Mouse (Mus musculus): ENCODE data around the gene Nsmce4a. TPM values are rescaled to one million over a fixed set of nuclear protein-coding genes. Genes with fewer than 3 reads are reported as not detected.

Nsmce4a gene
- polyA plus RNA-seq, 1 experiment = 54.3 TPM

GRCm38 (mm10) chr7:130520049-130520425 lies 52.9 kb downstream of the Nsmce4a start, which contains the start of gene Ate1:
Gene Ate1 (minus strand): TSS chr7:130520369.
- Histone ChIP-seq H3K4me3 (ENCODE audit: insufficient read depth, poor library complexity, severe bottlenecking) (peak within 1 kb of the TSS; percentile 56), H3K27me3 (ENCODE audit: control insufficient read depth, insufficient read depth, insufficient read length) (no peaks in the 10 kb centered on the region), H3K79me3 (ENCODE audit: low read depth) (peaks cover 32% of the 10 kb centered on the region), H3K79me2 (ENCODE audit: control insufficient read depth, insufficient read depth) (peaks cover 40% of the 10 kb centered on the region), H3ac (ENCODE audit: control insufficient read depth, insufficient read length, low read depth) (peak within 1 kb of the TSS; percentile 91), H3K36me3 (ENCODE audit: control insufficient read depth, insufficient read depth) (peaks cover 7% of the 10 kb centered on the region)
- TF ChIP-seq FOSL1 (IDR thresholded peaks at IDR 0.05; ENCODE audit: insufficient read depth, low read length, poor library complexity, severe bottlenecking) (no peak), CTCF (IDR thresholded peaks at IDR 0.05; ENCODE audit: control insufficient read depth, insufficient read depth, insufficient read length) (no peak), CEBPB (IDR thresholded peaks at IDR 0.05; ENCODE audit: low read depth) (no peak), MYOD1 (IDR thresholded peaks at IDR 0.05; ENCODE audit: control insufficient read depth, insufficient read length, low read depth) (no peak), MYOG (IDR thresholded peaks at IDR 0.05; ENCODE audit: control insufficient read depth, extremely low read depth, insufficient read length) (no peak), USF1 (IDR thresholded peaks at IDR 0.05; ENCODE audit: low read depth) (no peak)

- Histone ChIP-seq H3K4me3 (ENCODE audit: insufficient read depth, poor library complexity, severe bottlenecking) (peak overlapping the region; percentile 56), H3K79me2 (ENCODE audit: control insufficient read depth, insufficient read depth) (peaks cover 46% of the 10 kb centered on the region), H3K27me3 (ENCODE audit: control insufficient read depth, insufficient read depth, insufficient read length) (no peaks in the 10 kb centered on the region), H3K79me3 (ENCODE audit: low read depth) (peaks cover 32% of the 10 kb centered on the region), H3K36me3 (ENCODE audit: control insufficient read depth, insufficient read depth) (peaks cover 13% of the 10 kb centered on the region), H3ac (ENCODE audit: control insufficient read depth, insufficient read length, low read depth) (peak overlapping the region; percentile 91)
- peak; percentile 69 for TF ChIP-seq MYOD1 (IDR thresholded peaks at IDR 0.05; ENCODE audit: control insufficient read depth, insufficient read length, low read depth)
- TF ChIP-seq MAX (IDR thresholded peaks at IDR 0.05) = peak; percentile 44
- TF ChIP-seq MYOG (IDR thresholded peaks at IDR 0.05; ENCODE audit: control insufficient read depth, extremely low read depth, insufficient read length) = no peak
Measured at GRCm38 (mm10) chr7:130519096-130520048, 53.5 kb downstream of the Nsmce4a start.

- Histone ChIP-seq H3K79me3 (ENCODE audit: low read depth) (peaks cover 32% of the 10 kb centered on the region), H3K4me3 (ENCODE audit: insufficient read depth, poor library complexity, severe bottlenecking) (peak overlapping the region; percentile 56), H3K36me3 (ENCODE audit: control insufficient read depth, insufficient read depth) (peaks cover 20% of the 10 kb centered on the region), H3K79me2 (ENCODE audit: control insufficient read depth, insufficient read depth) (peaks cover 46% of the 10 kb centered on the region), H3K27me3 (ENCODE audit: control insufficient read depth, insufficient read depth, insufficient read length) (no peaks in the 10 kb centered on the region), H3ac (ENCODE audit: control insufficient read depth, insufficient read length, low read depth) (peak overlapping the region; percentile 91)
- no peak for TF ChIP-seq CTCF (IDR thresholded peaks at IDR 0.05; ENCODE audit: control insufficient read depth, insufficient read depth, insufficient read length)
- TF ChIP-seq USF1 (IDR thresholded peaks at IDR 0.05; ENCODE audit: low read depth) = peak; percentile 87
Measured at GRCm38 (mm10) chr7:130518213-130519095, 54.5 kb downstream of the Nsmce4a start.

- TF ChIP-seq MYOD1 (IDR thresholded peaks at IDR 0.05; ENCODE audit: control insufficient read depth, insufficient read length, low read depth) (no peak), MYOG (IDR thresholded peaks at IDR 0.05; ENCODE audit: control insufficient read depth, extremely low read depth, insufficient read length) (no peak), CEBPB (IDR thresholded peaks at IDR 0.05; ENCODE audit: low read depth) (no peak), MAX (IDR thresholded peaks at IDR 0.05) (no peak), CTCF (IDR thresholded peaks at IDR 0.05; ENCODE audit: control insufficient read depth, insufficient read depth, insufficient read length) (no peak)
- peaks cover 1% of the 10 kb centered on the region for H3K79me3 ChIP-seq (ENCODE audit: low read depth)
- H3K36me3 ChIP-seq (ENCODE audit: control insufficient read depth, insufficient read depth) = peaks cover 68% of the 10 kb centered on the region
- H3K4me3 ChIP-seq (ENCODE audit: insufficient read depth, poor library complexity, severe bottlenecking) = no peak overlapping the region
- H3K27me3 ChIP-seq (ENCODE audit: control insufficient read depth, insufficient read depth, insufficient read length) = no peaks in the 10 kb centered on the region
- H3ac ChIP-seq (ENCODE audit: control insufficient read depth, insufficient read length, low read depth) = no peak overlapping the region
- H3K79me2 ChIP-seq (ENCODE audit: control insufficient read depth, insufficient read depth) = peaks cover 8% of the 10 kb centered on the region
Measured at GRCm38 (mm10) chr7:130510243-130510642, 62.7 kb downstream of the Nsmce4a start.

- Histone ChIP-seq H3K36me3 (ENCODE audit: control insufficient read depth, insufficient read depth) (peaks cover 46% of the 10 kb centered on the region), H3K79me3 (ENCODE audit: low read depth) (no peaks in the 10 kb centered on the region), H3K4me3 (ENCODE audit: insufficient read depth, poor library complexity, severe bottlenecking) (no peak overlapping the region), H3K27me3 (ENCODE audit: control insufficient read depth, insufficient read depth, insufficient read length) (no peaks in the 10 kb centered on the region), H3K79me2 (ENCODE audit: control insufficient read depth, insufficient read depth) (no peaks in the 10 kb centered on the region), H3ac (ENCODE audit: control insufficient read depth, insufficient read length, low read depth) (no peak overlapping the region)
- no peak for TF ChIP-seq MAX (IDR thresholded peaks at IDR 0.05)
- TF ChIP-seq MYOG (IDR thresholded peaks at IDR 0.05; ENCODE audit: control insufficient read depth, extremely low read depth, insufficient read length) = no peak
- no peak for TF ChIP-seq CEBPB (IDR thresholded peaks at IDR 0.05; ENCODE audit: low read depth)
- TF ChIP-seq CTCF (IDR thresholded peaks at IDR 0.05; ENCODE audit: control insufficient read depth, insufficient read depth, insufficient read length) = no peak
- no peak for TF ChIP-seq FOSL1 (IDR thresholded peaks at IDR 0.05; ENCODE audit: insufficient read depth, low read length, poor library complexity, severe bottlenecking)
- no peak for TF ChIP-seq MYOD1 (IDR thresholded peaks at IDR 0.05; ENCODE audit: control insufficient read depth, insufficient read length, low read depth)
Measured at GRCm38 (mm10) chr7:130503006-130503405, 69.9 kb downstream of the Nsmce4a start.
